Mouse (Mus musculus): ENCODE measurements around the gene Polr1e. TPM values are rescaled to one million over a fixed set of nuclear protein-coding genes. Genes with fewer than 3 reads are reported as not detected.

Gene Polr1e
- 30.0 TPM for polyA plus RNA-seq (2017; shearing (Covaris generic))

GRCm38 (mm10) chr4:45018452-45018980 lies at the start of gene Polr1e:
TSS of gene Polr1e (plus strand) at chr4:45018583.

GRCm38 (mm10) chr4:44981280-44981973 lies 37.0 kb upstream of the Polr1e start, which contains the start of gene Grhpr:
TSS of gene Grhpr (plus strand) at chr4:44981395.

DNA sequence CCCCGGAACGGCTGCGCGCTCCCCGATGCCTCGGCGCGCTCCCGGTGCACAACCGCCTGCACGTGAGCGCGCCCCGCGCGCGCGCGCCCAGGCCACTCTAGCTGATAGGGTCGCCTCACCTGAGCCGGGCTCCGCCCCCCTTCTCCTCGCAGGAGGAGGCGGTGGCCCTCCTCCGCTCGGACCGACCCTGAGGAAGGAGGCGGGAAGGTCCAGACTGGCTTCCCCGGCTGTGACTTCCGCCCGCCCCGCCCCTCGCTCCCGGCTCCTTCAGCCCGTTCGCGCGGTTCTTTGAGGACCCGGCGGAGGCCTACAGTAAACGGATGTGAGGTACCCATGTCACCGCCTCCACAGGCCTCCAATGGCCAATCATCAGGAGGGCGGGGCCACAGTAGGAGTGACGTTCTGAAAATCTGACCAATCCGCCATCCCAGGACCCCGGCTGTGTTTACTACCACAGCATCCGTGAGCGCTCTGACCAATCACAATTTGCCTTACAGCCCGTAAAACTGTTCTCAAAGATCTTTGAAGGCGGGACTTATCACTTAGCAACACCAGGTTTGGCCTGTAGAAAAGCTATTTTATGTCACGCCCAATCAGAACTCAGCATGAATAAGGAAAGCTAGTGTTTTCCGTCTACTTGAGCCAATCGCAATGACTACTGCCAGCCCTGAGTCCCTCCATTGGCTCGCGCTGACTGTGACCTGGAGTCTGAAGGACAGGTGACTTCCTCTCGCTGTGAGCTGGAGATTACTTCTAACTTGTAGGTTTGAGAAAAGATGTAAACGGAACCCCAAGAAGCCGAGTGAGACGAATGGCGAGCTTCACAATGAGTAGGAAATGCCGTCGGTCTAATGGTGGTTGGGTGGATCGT lies 6.0 kb upstream of the Polr1e start, which contains the start of gene Zbtb5:
Zbtb5 (minus strand) TSS at position 308 of the 871 bp plus-strand sequence.

GRCm38 (mm10) chr4:45084021-45084894 lies 65.9 kb downstream of the Polr1e start, which contains the start of gene Fbxo10:
TSS of gene Fbxo10 (minus strand) at chr4:45084604.

Other genes starting within 250 kb of the Polr1e start
- gene Grhpr, start 37.2 kb upstream of the Polr1e start, polyA plus RNA-seq (2017; shearing (Covaris generic)), result 16.6 TPM
- 7.3 TPM for gene Zbtb5, start 6.2 kb upstream of the Polr1e start, polyA plus RNA-seq (2017; shearing (Covaris generic))
- 3.2 TPM for gene Fbxo10, start 66.0 kb downstream of the Polr1e start, polyA plus RNA-seq (2017; shearing (Covaris generic))
- 60.7 TPM for gene Tomm5, start 89.5 kb downstream of the Polr1e start, polyA plus RNA-seq (2017; shearing (Covaris generic))
- gene Frmpd1, start 166.3 kb downstream of the Polr1e start, polyA plus RNA-seq (2017; shearing (Covaris generic)), result not detected